Mouse (Mus musculus) gastrocnemius, postnatal 4 days (tissue): ENCODE data around the gene Rhebl1. TPM values are rescaled to one million over a fixed set of nuclear protein-coding genes. Genes with fewer than 3 reads are reported as not detected.

Experiments
- DNase-seq, 2 experiments: peaks; one replicate each; pipeline ENCODE4 v3.0.0; 2021 to 2022; ENCODE audit warnings: low spot score in 2 of 2, mixed read lengths in 2 of 2
- total RNA-seq, 2 experiments: library from RNA; stranded (reverse); gene quantifications; 2 replicates each; pipeline ENCODE4 v1.2.3; 2021

The Rhebl1 gene
- total RNA-seq, 2 experiments from 2014 or later, result 2.4 to 3.6 TPM

GRCm38 (mm10) chr15:98851229-98851818, 43.0 kb downstream of the Rhebl1 start:
- DNase-seq, result no peak

- DNase-seq, result no peak
These were observed 43.7 kb downstream of the Rhebl1 start for GRCm38 (mm10) chr15:98850668-98851067.

- no peak for DNase-seq
These were observed 44.3 kb downstream of the Rhebl1 start for GRCm38 (mm10) chr15:98849956-98850600.

GRCm38 (mm10) chr15:98849165-98849564, 45.2 kb downstream of the Rhebl1 start:
- no peak for DNase-seq

- DNase-seq, result peak in 1 of 2 experiments; percentile 6
These were observed 48.2 kb downstream of the Rhebl1 start for GRCm38 (mm10) chr15:98846140-98846539.

GRCm38 (mm10) chr15:98845149-98845548, 49.2 kb downstream of the Rhebl1 start:
- DNase-seq, result no peak

- no peak for DNase-seq
These were observed 50.6 kb downstream of the Rhebl1 start for GRCm38 (mm10) chr15:98843595-98844223.

GRCm38 (mm10) chr15:98839671-98840585, 54.4 kb downstream of the Rhebl1 start:
- no peak for DNase-seq

GRCm38 (mm10) chr15:98839161-98839560, 55.2 kb downstream of the Rhebl1 start:
- DNase-seq, result no peak

GRCm38 (mm10) chr15:98837743-98838103, 56.6 kb downstream of the Rhebl1 start:
- no peak for DNase-seq

GRCm38 (mm10) chr15:98837006-98837742, 57.2 kb downstream of the Rhebl1 start:
- DNase-seq, result peak in 1 of 2 experiments; percentile 7

GRCm38 (mm10) chr15:98835291-98835690, 59.0 kb downstream of the Rhebl1 start:
- no peak for DNase-seq

GRCm38 (mm10) chr15:98834059-98834458, 60.3 kb downstream of the Rhebl1 start:
- DNase-seq, result no peak

GRCm38 (mm10) chr15:98833281-98833680, 61.1 kb downstream of the Rhebl1 start:
- DNase-seq, result no peak

- DNase-seq, result no peak
These were observed 61.9 kb downstream of the Rhebl1 start for GRCm38 (mm10) chr15:98832161-98833058.

- DNase-seq, result no peak
These were observed 62.7 kb downstream of the Rhebl1 start for GRCm38 (mm10) chr15:98831684-98832035.

GRCm38 (mm10) chr15:98830736-98831683, 63.3 kb downstream of the Rhebl1 start, which contains the start of gene Prkag1:
Gene Prkag1 (minus strand): TSS chr15:98831521.
- peak; percentile 96 to 97 for DNase-seq
